Mouse (Mus musculus): ENCODE results near the gene Lrrk1.
A peak's percentile ranks its signal among the peaks of the same experiment; 100 is the strongest.

The Lrrk1 gene

GRCm38 (mm10) chr7:66303922-66304660, 84.1 kb downstream of the Lrrk1 start:
- peak; percentile 51 to 67 for DNase-seq (ENCODE audit: low spot score in 2 of 2)

GRCm38 (mm10) chr7:66301486-66301885, 86.7 kb downstream of the Lrrk1 start:
- peak; percentile 51 to 76 for DNase-seq (ENCODE audit: low spot score in 2 of 2)

- DNase-seq (ENCODE audit: low spot score in 2 of 2) = peak; percentile 74 to 81
Observed at GRCm38 (mm10) chr7:66300680-66301079, 87.5 kb downstream of the Lrrk1 start.

- no peak for DNase-seq (ENCODE audit: low spot score in 2 of 2)
Observed at GRCm38 (mm10) chr7:66297656-66298021, 90.5 kb downstream of the Lrrk1 start.

GRCm38 (mm10) chr7:66296921-66297655, 91.1 kb downstream of the Lrrk1 start:
- no peak for DNase-seq (ENCODE audit: low spot score in 2 of 2)

- DNase-seq (ENCODE audit: low spot score in 2 of 2) = no peak
Observed at GRCm38 (mm10) chr7:66292552-66293376, 95.4 kb downstream of the Lrrk1 start.

GRCm38 (mm10) chr7:66292010-66292409, 96.1 kb downstream of the Lrrk1 start:
- peak in 1 of 2 experiments; percentile 26 for DNase-seq (ENCODE audit: low spot score in 2 of 2)

- no peak for DNase-seq (ENCODE audit: low spot score in 2 of 2)
Observed at GRCm38 (mm10) chr7:66282984-66283612, 105.1 kb downstream of the Lrrk1 start.

GRCm38 (mm10) chr7:66282265-66282664, 105.9 kb downstream of the Lrrk1 start:
- no peak for DNase-seq (ENCODE audit: low spot score in 2 of 2)

- no peak for DNase-seq (ENCODE audit: low spot score in 2 of 2)
Observed at GRCm38 (mm10) chr7:66278001-66278400, 110.1 kb downstream of the Lrrk1 start.

GRCm38 (mm10) chr7:66273494-66273893, 114.7 kb downstream of the Lrrk1 start:
- peak; percentile 26 to 64 for DNase-seq (ENCODE audit: low spot score in 2 of 2)

- no peak for DNase-seq (ENCODE audit: low spot score in 2 of 2)
Observed at GRCm38 (mm10) chr7:66271226-66271625, 116.9 kb downstream of the Lrrk1 start.

GRCm38 (mm10) chr7:66266942-66267850, 121.0 kb downstream of the Lrrk1 start:
- no peak for DNase-seq (ENCODE audit: low spot score in 2 of 2)

GRCm38 (mm10) chr7:66263421-66263820, 124.7 kb downstream of the Lrrk1 start:
- DNase-seq (ENCODE audit: low spot score in 2 of 2) = no peak

GRCm38 (mm10) chr7:66262570-66263156, 125.5 kb downstream of the Lrrk1 start:
- DNase-seq (ENCODE audit: low spot score in 2 of 2) = peak; percentile 31 to 67

GRCm38 (mm10) chr7:66260763-66261390, 127.3 kb downstream of the Lrrk1 start:
- DNase-seq (ENCODE audit: low spot score in 2 of 2) = no peak

GRCm38 (mm10) chr7:66260295-66260694, 127.9 kb downstream of the Lrrk1 start:
- DNase-seq (ENCODE audit: low spot score in 2 of 2) = no peak

- DNase-seq (ENCODE audit: low spot score in 2 of 2) = no peak
Observed at GRCm38 (mm10) chr7:66259436-66260206, 128.5 kb downstream of the Lrrk1 start.

GRCm38 (mm10) chr7:66258997-66259396, 129.2 kb downstream of the Lrrk1 start:
- no peak for DNase-seq (ENCODE audit: low spot score in 2 of 2)

All from natural killer cell, adult 2 months (primary cell).